Mouse (Mus musculus) urinary bladder, adult 2 months (tissue): ENCODE results near the gene Sema3e. TPM values are rescaled to one million over a fixed set of nuclear protein-coding genes. Genes with fewer than 3 reads are reported as not detected.

ENCODE experiments used
- DNase-seq: peaks from one replicate; pipeline ENCODE4 v3.0.0; 2022; ENCODE audit warnings: low spot score
- polyA plus RNA-seq: library from polyadenylated mRNA; depleted of rRNA; stranded (reverse); fragments of >200 nt; gene quantifications from 2 replicates; pipeline ENCODE4 v1.2.3, GENCODE M21; 2012; rRNA removed

Sema3e gene
- polyA plus RNA-seq, 1 experiment: 1.1 TPM

GRCm38 (mm10) chr5:14206794-14207193, 181.7 kb downstream of the Sema3e start:
- DNase-seq: no peak

- DNase-seq: no peak
These were observed 184.9 kb downstream of the Sema3e start for GRCm38 (mm10) chr5:14209962-14210361.

GRCm38 (mm10) chr5:14216211-14216610, 191.1 kb downstream of the Sema3e start:
- DNase-seq: no peak

GRCm38 (mm10) chr5:14218677-14219076, 193.6 kb downstream of the Sema3e start:
- no peak for DNase-seq

- DNase-seq: no peak
These were observed 199.4 kb downstream of the Sema3e start for GRCm38 (mm10) chr5:14224509-14224908.

GRCm38 (mm10) chr5:14231027-14231426, 206.0 kb downstream of the Sema3e start:
- DNase-seq: no peak

- no peak for DNase-seq
These were observed 227.5 kb downstream of the Sema3e start for GRCm38 (mm10) chr5:14252583-14252982.

- DNase-seq: no peak
These were observed 228.3 kb downstream of the Sema3e start for GRCm38 (mm10) chr5:14253328-14253727.

GRCm38 (mm10) chr5:14260156-14260555, 235.1 kb downstream of the Sema3e start:
- DNase-seq: no peak

GRCm38 (mm10) chr5:14267400-14267799, 242.3 kb downstream of the Sema3e start:
- DNase-seq: no peak

Other genes starting within 250 kb of the Sema3e start
- not detected in 2 replicates for gene Speer3, start 233.7 kb upstream of the Sema3e start, polyA plus RNA-seq